Mouse (Mus musculus): ENCODE measurements around the gene Fbxo7. TPM values are rescaled to one million over a fixed set of nuclear protein-coding genes. Genes with fewer than 3 reads are reported as not detected.
A peak's percentile ranks its signal among the peaks of the same experiment; 100 is the strongest.

Gene Fbxo7
- polyA plus RNA-seq, 1 experiment, result 36.8 TPM

DNA sequence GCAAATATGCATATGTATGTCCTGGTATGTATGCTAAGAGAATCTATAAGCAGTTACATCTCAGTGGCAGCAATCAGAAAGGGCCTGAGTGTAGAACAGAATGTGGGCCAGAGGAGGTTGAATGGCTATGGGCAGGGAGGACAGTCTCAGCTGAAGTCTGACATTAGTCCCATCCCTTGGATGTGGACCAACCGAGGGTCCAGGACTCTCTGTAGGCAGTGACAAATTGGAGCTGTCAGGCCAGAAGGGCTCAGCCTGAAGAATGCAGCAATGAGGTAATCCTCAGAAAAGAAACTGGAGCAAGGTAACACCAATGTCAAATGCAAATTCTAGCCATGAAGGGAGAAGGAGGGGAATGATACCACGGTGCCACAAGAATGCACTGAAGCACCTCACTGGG is 55.5 kb downstream of the Fbxo7 start:
- H3K36me3 ChIP-seq (ENCODE audit: control insufficient read depth, insufficient read depth, low read length), result no peaks in the 10 kb centered on the region
- H3K4me3 ChIP-seq (ENCODE audit: control insufficient read depth, low read depth, low read length), result no peak overlapping the region
- no peak overlapping the region for H3K27ac ChIP-seq (ENCODE audit: control insufficient read depth, insufficient read depth, low read depth, low read length)
- peaks cover 5% of the 10 kb centered on the region for H3K4me1 ChIP-seq (ENCODE audit: control insufficient read depth, insufficient read depth, low read length)
- no peaks in the 10 kb centered on the region for H3K27me3 ChIP-seq (ENCODE audit: control insufficient read depth, insufficient read depth, low read length)
- no peak for TF ChIP-seq POLR2A (IDR thresholded peaks at IDR 0.05; ENCODE audit: control insufficient read depth, low read depth, low read length)
- no peak for TF ChIP-seq CTCF (IDR thresholded peaks at IDR 0.05; ENCODE audit: control insufficient read depth, insufficient read depth, insufficient replicate concordance, low read depth, low read length)

- Histone ChIP-seq H3K4me1 (ENCODE audit: control insufficient read depth, insufficient read depth, low read length) (peaks cover 5% of the 10 kb centered on the region), H3K4me3 (ENCODE audit: control insufficient read depth, low read depth, low read length) (no peak overlapping the region), H3K27me3 (ENCODE audit: control insufficient read depth, insufficient read depth, low read length) (no peaks in the 10 kb centered on the region), H3K27ac (ENCODE audit: control insufficient read depth, insufficient read depth, low read depth, low read length) (no peak overlapping the region), H3K36me3 (ENCODE audit: control insufficient read depth, insufficient read depth, low read length) (no peaks in the 10 kb centered on the region)
- no peak for TF ChIP-seq CTCF (IDR thresholded peaks at IDR 0.05; ENCODE audit: control insufficient read depth, insufficient read depth, insufficient replicate concordance, low read depth, low read length)
These were observed 57.0 kb downstream of the Fbxo7 start for GRCm38 (mm10) chr10:86078761-86079160.

DNA sequence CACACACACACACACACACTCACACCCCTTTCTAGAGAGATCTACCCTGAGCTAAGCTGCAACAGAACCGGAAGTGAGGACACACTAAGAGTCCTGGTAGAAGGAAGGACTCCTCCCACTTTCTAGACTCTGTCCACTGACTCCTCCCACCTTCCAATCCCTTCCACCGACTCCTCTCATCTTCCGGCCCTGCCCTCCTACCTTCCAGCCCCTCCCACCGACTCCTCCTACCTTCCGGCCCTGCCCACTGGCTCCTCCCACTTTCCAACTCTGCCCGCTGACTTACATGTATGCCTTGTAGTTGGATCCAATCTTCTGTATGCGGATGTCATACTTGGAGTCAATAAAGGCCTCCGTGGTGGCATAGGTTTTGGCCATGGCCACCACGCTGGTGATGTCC is 58.1 kb downstream of the Fbxo7 start:
- Histone ChIP-seq H3K27me3 (ENCODE audit: control insufficient read depth, insufficient read depth, low read length) (no peaks in the 10 kb centered on the region), H3K36me3 (ENCODE audit: control insufficient read depth, insufficient read depth, low read length) (no peaks in the 10 kb centered on the region), H3K4me3 (ENCODE audit: control insufficient read depth, low read depth, low read length) (no peak overlapping the region), H3K4me1 (ENCODE audit: control insufficient read depth, insufficient read depth, low read length) (peaks cover 5% of the 10 kb centered on the region), H3K27ac (ENCODE audit: control insufficient read depth, insufficient read depth, low read depth, low read length) (no peak overlapping the region)
- no peak for TF ChIP-seq CTCF (IDR thresholded peaks at IDR 0.05; ENCODE audit: control insufficient read depth, insufficient read depth, insufficient replicate concordance, low read depth, low read length)
- no peak for TF ChIP-seq POLR2A (IDR thresholded peaks at IDR 0.05; ENCODE audit: control insufficient read depth, low read depth, low read length)

DNA sequence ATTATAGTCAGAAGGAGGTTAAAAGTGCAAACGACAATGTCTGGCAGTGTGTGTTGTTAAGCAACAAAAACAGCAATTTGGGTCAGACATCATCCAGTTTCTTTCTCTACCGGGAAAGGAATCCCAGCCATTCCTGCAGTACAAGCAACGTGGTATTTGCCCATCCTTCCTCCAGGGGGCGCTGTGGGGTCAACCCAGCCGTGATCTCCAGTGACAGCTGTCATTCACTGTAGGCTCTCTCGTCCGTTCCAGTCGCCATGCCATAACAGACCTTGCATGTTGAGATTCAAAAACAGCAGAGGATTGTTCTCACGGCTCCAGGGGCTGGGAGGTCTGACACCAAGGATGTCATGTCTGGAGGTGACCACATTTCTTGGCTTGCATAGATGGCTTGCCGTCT is 70.1 kb downstream of the Fbxo7 start:
- H3K4me3 ChIP-seq (ENCODE audit: control insufficient read depth, low read depth, low read length), result no peak overlapping the region
- no peaks in the 10 kb centered on the region for H3K36me3 ChIP-seq (ENCODE audit: control insufficient read depth, insufficient read depth, low read length)
- H3K4me1 ChIP-seq (ENCODE audit: control insufficient read depth, insufficient read depth, low read length), result no peaks in the 10 kb centered on the region; the same call in 1 of the 2 replicates
- TF ChIP-seq CTCF (IDR thresholded peaks at IDR 0.05; ENCODE audit: control insufficient read depth, insufficient read depth, insufficient replicate concordance, low read depth, low read length), result peak; percentile 99
- TF ChIP-seq POLR2A (IDR thresholded peaks at IDR 0.05; ENCODE audit: control insufficient read depth, low read depth, low read length), result no peak
- no peaks in the 10 kb centered on the region for H3K27me3 ChIP-seq (ENCODE audit: control insufficient read depth, insufficient read depth, low read length)
- no peak overlapping the region for H3K27ac ChIP-seq (ENCODE audit: control insufficient read depth, insufficient read depth, low read depth, low read length)

DNA sequence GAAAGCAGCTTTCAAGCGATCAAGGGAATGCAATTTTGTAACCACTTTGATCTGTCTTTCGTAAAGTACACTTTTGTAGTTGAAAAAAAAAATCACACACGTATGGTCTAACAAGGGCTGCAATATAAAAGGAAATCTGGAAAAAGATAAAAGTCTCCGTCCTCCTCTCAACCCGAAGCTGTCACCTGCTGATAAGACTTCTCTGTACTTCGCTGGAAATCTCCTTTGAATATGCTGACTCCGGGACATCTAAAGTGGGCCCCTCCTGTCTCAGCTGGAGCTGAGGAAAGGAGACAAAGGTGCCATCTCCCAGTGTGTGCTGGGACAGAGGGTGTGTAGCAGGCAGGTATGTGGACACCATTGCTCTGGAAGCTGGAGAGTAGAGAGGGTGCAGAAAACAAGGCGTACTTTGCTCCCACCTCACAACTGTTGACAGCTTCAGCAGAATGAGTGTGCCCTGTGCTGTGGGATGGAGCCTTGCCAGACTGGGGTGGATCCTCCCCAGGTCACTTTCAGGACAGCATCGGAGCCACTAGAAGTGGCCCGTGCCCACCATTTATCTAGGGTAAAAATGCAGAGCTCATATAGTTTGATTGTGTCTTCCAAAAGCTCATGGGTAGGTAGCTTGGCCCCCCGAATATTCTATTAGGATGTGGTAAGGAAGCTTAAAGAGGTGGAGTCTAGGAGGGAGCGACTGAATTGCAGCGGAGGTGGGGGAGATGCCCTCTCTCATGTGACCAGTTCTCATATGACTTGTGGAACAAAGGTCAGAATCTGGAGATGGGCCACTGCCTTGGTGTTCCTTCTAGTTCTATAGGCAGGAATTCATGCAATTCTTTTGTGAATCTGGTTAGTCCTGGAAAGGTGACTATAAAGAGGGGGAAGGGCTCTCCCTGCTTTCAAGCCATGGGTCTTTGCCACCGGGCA is 71.6 kb downstream of the Fbxo7 start:
- Histone ChIP-seq H3K4me1 (ENCODE audit: control insufficient read depth, insufficient read depth, low read length) (no peaks in the 10 kb centered on the region; the same call in 1 of the 2 replicates), H3K36me3 (ENCODE audit: control insufficient read depth, insufficient read depth, low read length) (no peaks in the 10 kb centered on the region), H3K27ac (ENCODE audit: control insufficient read depth, insufficient read depth, low read depth, low read length) (no peak overlapping the region), H3K4me3 (ENCODE audit: control insufficient read depth, low read depth, low read length) (no peak overlapping the region), H3K27me3 (ENCODE audit: control insufficient read depth, insufficient read depth, low read length) (no peaks in the 10 kb centered on the region)
- no peak for TF ChIP-seq POLR2A (IDR thresholded peaks at IDR 0.05; ENCODE audit: control insufficient read depth, low read depth, low read length)
- no peak for TF ChIP-seq CTCF (IDR thresholded peaks at IDR 0.05; ENCODE audit: control insufficient read depth, insufficient read depth, insufficient replicate concordance, low read depth, low read length)

GRCm38 (mm10) chr10:86098363-86098762 is 76.6 kb downstream of the Fbxo7 start:
- H3K36me3 ChIP-seq (ENCODE audit: control insufficient read depth, insufficient read depth, low read length), result no peaks in the 10 kb centered on the region
- H3K4me1 ChIP-seq (ENCODE audit: control insufficient read depth, insufficient read depth, low read length), result no peaks in the 10 kb centered on the region
- H3K27ac ChIP-seq (ENCODE audit: control insufficient read depth, insufficient read depth, low read depth, low read length), result no peak overlapping the region
- no peaks in the 10 kb centered on the region for H3K27me3 ChIP-seq (ENCODE audit: control insufficient read depth, insufficient read depth, low read length)
- no peak overlapping the region for H3K4me3 ChIP-seq (ENCODE audit: control insufficient read depth, low read depth, low read length)
- no peak for TF ChIP-seq CTCF (IDR thresholded peaks at IDR 0.05; ENCODE audit: control insufficient read depth, insufficient read depth, insufficient replicate concordance, low read depth, low read length)
- no peak for TF ChIP-seq POLR2A (IDR thresholded peaks at IDR 0.05; ENCODE audit: control insufficient read depth, low read depth, low read length)

GRCm38 (mm10) chr10:86100281-86100851 is 78.6 kb downstream of the Fbxo7 start:
- H3K27ac ChIP-seq (ENCODE audit: control insufficient read depth, insufficient read depth, low read depth, low read length), result no peak overlapping the region
- no peaks in the 10 kb centered on the region for H3K36me3 ChIP-seq (ENCODE audit: control insufficient read depth, insufficient read depth, low read length)
- H3K4me3 ChIP-seq (ENCODE audit: control insufficient read depth, low read depth, low read length), result no peak overlapping the region
- H3K27me3 ChIP-seq (ENCODE audit: control insufficient read depth, insufficient read depth, low read length), result no peaks in the 10 kb centered on the region
- TF ChIP-seq POLR2A (IDR thresholded peaks at IDR 0.05; ENCODE audit: control insufficient read depth, low read depth, low read length) (no peak), CTCF (IDR thresholded peaks at IDR 0.05; ENCODE audit: control insufficient read depth, insufficient read depth, insufficient replicate concordance, low read depth, low read length) (no peak)
- H3K4me1 ChIP-seq (ENCODE audit: control insufficient read depth, insufficient read depth, low read length), result no peaks in the 10 kb centered on the region

Other genes starting within 250 kb of the Fbxo7 start
- gene Pwp1, start 192.5 kb upstream of the Fbxo7 start, polyA plus RNA-seq (2012; rRNA removed), result 15.0 and 15.6 TPM in 2 replicates
- gene Prdm4, start 104.8 kb upstream of the Fbxo7 start, polyA plus RNA-seq (2012; rRNA removed), result 47.3 and 48.5 TPM in 2 replicates
- gene Ascl4, start 94.3 kb upstream of the Fbxo7 start, polyA plus RNA-seq (2012; rRNA removed), result 0.14 TPM in 1 of 2 replicates, not detected in the other
- 27.2 and 30.1 TPM in 2 replicates for gene Rtcb, start 64.1 kb upstream of the Fbxo7 start, polyA plus RNA-seq (2012; rRNA removed)
- gene Bpifc, start 10.1 kb upstream of the Fbxo7 start, polyA plus RNA-seq (2012; rRNA removed), result 0.13 and 0.38 TPM in 2 replicates

Data from testis, adult 2 months (tissue).